ENCODE assay signal across 8 mouse cellular contexts in the genomic region with DNA sequence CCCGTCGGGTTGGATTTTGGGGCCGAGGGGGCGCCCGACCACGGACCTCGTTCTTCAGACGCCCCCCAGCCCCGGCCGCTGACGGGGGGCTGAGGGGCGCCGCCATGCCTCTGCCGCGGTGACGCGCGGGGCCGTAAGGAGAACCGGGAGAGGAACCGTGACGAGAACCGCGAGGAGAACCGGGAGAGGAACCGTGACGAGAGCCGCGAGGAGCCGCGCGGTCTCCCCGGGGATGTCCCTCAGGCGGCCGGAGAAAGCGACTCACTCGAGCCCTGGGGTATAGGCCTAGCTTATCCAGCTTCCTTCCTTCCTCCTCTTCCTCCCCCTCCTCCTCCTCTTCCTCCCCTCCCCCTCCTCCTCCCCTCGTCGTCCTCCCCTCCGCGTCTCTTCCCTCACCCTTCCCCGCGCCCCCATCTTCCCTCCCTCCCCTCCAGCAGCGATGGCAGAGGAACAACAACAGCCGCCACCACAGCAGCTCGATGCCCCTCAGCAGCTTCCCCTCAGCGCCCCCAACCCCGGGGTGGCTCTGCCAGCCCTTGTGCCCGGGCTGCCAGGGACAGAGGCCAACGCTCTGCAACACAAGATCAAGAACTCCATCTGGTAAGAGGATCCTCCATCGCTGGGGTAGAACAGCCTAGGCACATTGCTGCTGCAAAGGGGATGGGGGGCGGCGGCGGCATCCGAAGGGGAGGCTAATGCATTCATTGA. TPM values are rescaled to one million over a fixed set of nuclear protein-coding genes. Genes with fewer than 3 reads are reported as not detected.
A peak's percentile ranks its signal among the peaks of the same experiment; 100 is the strongest.
DNase-seq lines count a peak whose midpoint lies in the region; ATAC-seq and TF ChIP-seq lines count a peak whose summit lies in the region.

No protein-coding gene starts in this region.

- H3K4me2 ChIP-seq in forebrain, embryonic 13.5 days, result peak overlapping the region; percentile 69
- peak overlapping the region; percentile 88 for H3K4me2 ChIP-seq in heart, postnatal 0 days (ENCODE audit: low read depth, low read length)
- H3K4me2 ChIP-seq in neural tube, embryonic 14.5 days (ENCODE audit: low read depth, low read length), result peak overlapping the region; percentile 53

- peaks cover 34% of the 10 kb centered on the region for H3K4me1 ChIP-seq in E14TG2a.4 (replicated peaks; ENCODE audit: low read depth, low read length)
- peaks cover 20% of the 10 kb centered on the region for H3K4me1 ChIP-seq in forebrain, embryonic 13.5 days
- H3K4me1 ChIP-seq in heart, postnatal 0 days (ENCODE audit: control insufficient read depth, insufficient read depth), result peaks cover 11% of the 10 kb centered on the region; the same call in 1 of the 2 replicates
- peaks cover 16% of the 10 kb centered on the region for H3K4me1 ChIP-seq in neural tube, embryonic 14.5 days (ENCODE audit: control insufficient read depth, insufficient read depth, low read length)

- H3K9me3 ChIP-seq in E14TG2a.4 (ENCODE audit: low read length), result no peaks in the 10 kb centered on the region
- no peaks in the 10 kb centered on the region for H3K9me3 ChIP-seq in forebrain, embryonic 13.5 days (replicated peaks)
- no peaks in the 10 kb centered on the region for H3K9me3 ChIP-seq in heart, postnatal 0 days (replicated peaks; ENCODE audit: control insufficient read depth, low read length)
- H3K9me3 ChIP-seq in neural tube, embryonic 14.5 days (ENCODE audit: control insufficient read depth, low read length), result no peaks in the 10 kb centered on the region

- H3K36me3 ChIP-seq in E14TG2a.4 (ENCODE audit: insufficient read depth, low read length), result no peaks in the 10 kb centered on the region
- H3K36me3 ChIP-seq in forebrain, embryonic 13.5 days (ENCODE audit: poor library complexity, severe bottlenecking), result no peaks in the 10 kb centered on the region
- H3K36me3 ChIP-seq in heart, postnatal 0 days (replicated peaks; ENCODE audit: control insufficient read depth, insufficient read depth, low read length), result no peaks in the 10 kb centered on the region
- no peaks in the 10 kb centered on the region for H3K36me3 ChIP-seq in neural tube, embryonic 14.5 days (ENCODE audit: control insufficient read depth, insufficient read depth, low read length)

- no peaks in the 10 kb centered on the region for H3K27me3 ChIP-seq in E14TG2a.4 (ENCODE audit: insufficient read depth, low read length)
- no peaks in the 10 kb centered on the region for H3K27me3 ChIP-seq in forebrain, embryonic 13.5 days
- no peaks in the 10 kb centered on the region for H3K27me3 ChIP-seq in heart, postnatal 0 days (ENCODE audit: control insufficient read depth, insufficient read depth, low read length)
- H3K27me3 ChIP-seq in neural tube, embryonic 14.5 days (ENCODE audit: control insufficient read depth, insufficient read depth, low read length), result no peaks in the 10 kb centered on the region

- peak overlapping the region; percentile 97 for H3K9ac ChIP-seq in forebrain, embryonic 13.5 days
- H3K9ac ChIP-seq in heart, postnatal 0 days (replicated peaks; ENCODE audit: low read depth, low read length), result peak overlapping the region; percentile 95
- H3K9ac ChIP-seq in neural tube, embryonic 14.5 days (replicated peaks; ENCODE audit: low read depth, low read length), result peak overlapping the region; percentile 96

- no peak for TF ChIP-seq EP300 in heart, postnatal 0 days (IDR thresholded peaks at IDR 0.05; ENCODE audit: low read depth)

- WGBS in forebrain, embryonic 13.5 days, result under 1% methylated on average over 51 of the region's 55 CpGs
- 1% methylated on average over 54 of the region's 55 CpGs for WGBS in heart, postnatal 0 days
- under 1% methylated on average over 51 of the region's 55 CpGs for WGBS in neural tube, embryonic 14.5 days

- ATAC-seq in cerebellum, adult (ENCODE audit: insufficient number of reproducible peaks, low FRiP score, low TSS enrichment), result 0 out of 2 replicates have a peak, but pooled peaks have one; percentile 32
- ATAC-seq in forebrain, embryonic 13.5 days, result peak; percentile 48
- peak; percentile 42 for ATAC-seq in heart, postnatal 0 days (ENCODE audit: insufficient read depth, low read depth)
- ATAC-seq in neural tube, embryonic 14.5 days (ENCODE audit: low read depth), result peak; percentile 50

- H3K4me3 ChIP-seq in E14TG2a.4 (replicated peaks; ENCODE audit: low read length), result peak overlapping the region; percentile 97
- peak overlapping the region; percentile 94 for H3K4me3 ChIP-seq in forebrain, embryonic 13.5 days
- H3K4me3 ChIP-seq in heart, postnatal 0 days (ENCODE audit: low read depth, low read length), result peak overlapping the region; percentile 84
- H3K4me3 ChIP-seq in neural tube, embryonic 14.5 days (ENCODE audit: low read depth, low read length), result peak overlapping the region; percentile 69

- peak; percentile 53 for DNase-seq in heart, postnatal 0 days (ENCODE audit: low spot score)
- peak; percentile 26 to 50 for DNase-seq in layer of hippocampus, adult 18-20 months (ENCODE audit: low spot score in 2 of 2)
- peak; percentile 44 to 45 for DNase-seq in lung, adult 18-20 months
- peak; percentile 68 for DNase-seq in testis, postnatal 10 days (ENCODE audit: low spot score)

- TF ChIP-seq CTCF in E14TG2a.4 (conservative IDR thresholded peaks at IDR 0.05; ENCODE audit: low read length), result no peak
- no peak for TF ChIP-seq CTCF in heart, postnatal 0 days (IDR thresholded peaks at IDR 0.05; ENCODE audit: low read depth)

- H3K27ac ChIP-seq in forebrain, embryonic 13.5 days, result peak overlapping the region; percentile 100
- peak overlapping the region; percentile 97 for H3K27ac ChIP-seq in heart, postnatal 0 days (ENCODE audit: low read depth)
- H3K27ac ChIP-seq in neural tube, embryonic 14.5 days (ENCODE audit: low read depth, low read length), result peak overlapping the region; percentile 100

RNA-seq across cellular contexts. Expression of gene Rfx7, which starts 0.5 kb away (rescaled TPM):
- polyA plus RNA-seq in forebrain, embryonic 13.5 days (2015; fragmentation: Nextera tagmentation; extraction: Ambion mirVana), result 16.2 and 18.5 TPM in 2 replicates
- total RNA-seq in heart, postnatal 0 days (2014; rRNA removed; ENCODE audit: low replicate concordance), result 14.5 and 18.9 TPM in 2 replicates
- polyA plus RNA-seq in heart, postnatal 0 days (2015; fragmentation: Nextera tagmentation; extraction: Ambion mirVana), result 2.6 and 3.1 TPM in 2 replicates
- total RNA-seq in layer of hippocampus, adult 18-20 months (2021), result 10 to 100 TPM; 21.9 to 23.6 TPM
- polyA plus RNA-seq in neural tube, embryonic 14.5 days (2014; fragmentation: Nextera tagmentation; extraction: Ambion mirVana), result 27.5 and 29.9 TPM in 2 replicates

RNA-seq across cellular contexts. Expression of gene Tex9, which starts 40.5 kb away (rescaled TPM):
- polyA plus RNA-seq in forebrain, embryonic 13.5 days (2015; fragmentation: Nextera tagmentation; extraction: Ambion mirVana), result 62.0 and 65.6 TPM in 2 replicates
- 0.76 and 9.7 TPM in 2 replicates for total RNA-seq in heart, postnatal 0 days (2014; rRNA removed; ENCODE audit: low replicate concordance)
- 6.3 and 8.4 TPM in 2 replicates for polyA plus RNA-seq in heart, postnatal 0 days (2015; fragmentation: Nextera tagmentation; extraction: Ambion mirVana)
- 1 to 10 TPM; 6.3 to 8.1 TPM for total RNA-seq in layer of hippocampus, adult 18-20 months (2021)
- polyA plus RNA-seq in neural tube, embryonic 14.5 days (2014; fragmentation: Nextera tagmentation; extraction: Ambion mirVana), result 26.8 and 32.2 TPM in 2 replicates

Comparison
In these comparisons a context has a peak if more than half of its experiments do, and no peak if none do; other contexts are left out.
1. Peak in every context shown above with its lines: DNase-seq, ATAC-seq, H3K4me3 ChIP-seq and H3K27ac ChIP-seq.